1 mouse cellular context compared by ENCODE assay signal in the genomic region with DNA sequence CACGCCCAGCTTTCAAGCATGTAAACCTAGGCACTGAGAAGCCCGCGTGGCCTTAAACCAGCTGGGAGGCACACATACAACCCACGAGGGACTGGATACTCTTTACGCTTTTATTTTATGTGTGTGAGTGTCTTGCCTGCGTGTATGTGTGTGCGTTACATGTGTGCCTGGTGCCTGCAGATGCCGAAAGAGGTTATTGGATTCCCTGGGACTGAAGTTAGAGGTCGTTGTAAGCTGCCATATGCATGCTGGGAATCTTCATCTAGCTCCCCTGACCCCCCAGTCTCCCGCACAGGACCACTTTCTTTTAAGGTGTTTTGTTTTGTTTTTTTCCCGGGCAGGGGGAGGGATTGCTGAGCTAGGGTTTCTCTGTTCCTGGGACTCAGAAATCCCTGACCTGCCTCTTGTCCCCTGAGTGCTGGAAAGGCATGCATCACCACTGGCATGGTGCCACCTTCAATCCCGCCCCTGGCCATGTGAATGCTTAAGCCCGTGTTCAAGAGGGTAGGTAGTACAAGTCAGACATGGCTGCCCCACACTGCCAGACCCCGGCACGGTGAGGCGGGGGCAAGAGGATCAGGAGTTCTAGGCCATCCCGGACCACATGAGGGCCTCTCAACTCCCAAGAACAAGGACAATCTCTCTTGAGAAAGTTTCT.
A peak's percentile ranks its signal among the peaks of the same experiment; 100 is the strongest.
TF ChIP-seq lines count a peak whose summit lies in the region.

No protein-coding gene starts in this region.

TF ChIP-seq in MEL, 35 proteins besides CTCF, POLR2A, EP300 and RAD21:
- TF ChIP-seq MEF2A (IDR thresholded peaks at IDR 0.05; ENCODE audit: extremely low read depth, insufficient replicate concordance, low read depth, low read length, poor library complexity, severe bottlenecking) (no peak), POLR2AphosphoS2 (IDR thresholded peaks at IDR 0.05; ENCODE audit: low read length) (peak; percentile 3; the same call in 1 of the 2 replicates), MYC (IDR thresholded peaks at IDR 0.05; ENCODE audit: low read depth, low read length) (no peak), SIN3A (IDR thresholded peaks at IDR 0.05; ENCODE audit: low read length) (no peak), RCOR1 (IDR thresholded peaks at IDR 0.05; ENCODE audit: low read depth, low read length) (no peak), JUND (IDR thresholded peaks at IDR 0.05; ENCODE audit: low read depth, low read length) (no peak), MAZ (IDR thresholded peaks at IDR 0.05; ENCODE audit: low read depth, low read length) (0 out of 2 replicates have a peak, but pooled peaks have one; percentile 6), MXI1 (IDR thresholded peaks at IDR 0.05; ENCODE audit: low read depth, low read length) (peak; percentile 73), POLR2AphosphoS5 (IDR thresholded peaks at IDR 0.05; ENCODE audit: borderline replicate concordance, low read depth, low read length) (0 out of 2 replicates have a peak, but pooled peaks have one; percentile 26), HCFC1 (IDR thresholded peaks at IDR 0.05; ENCODE audit: low read depth, low read length) (no peak), GATA1 (IDR thresholded peaks at IDR 0.05; ENCODE audit: low read depth, low read length) (no peak), USF1 (IDR thresholded peaks at IDR 0.05; ENCODE audit: low read depth, low read length) (no peak), BHLHE40 (IDR thresholded peaks at IDR 0.05; ENCODE audit: borderline replicate concordance, low read depth, low read length) (0 out of 2 replicates have a peak, but pooled peaks have one; percentile 14), CHD1 (IDR thresholded peaks at IDR 0.05; ENCODE audit: low read depth, low read length) (no peak), MAFK (IDR thresholded peaks at IDR 0.05; ENCODE audit: borderline replicate concordance, low read depth, low read length) (0 out of 2 replicates have a peak, but pooled peaks have one; percentile 12), ELF1 (IDR thresholded peaks at IDR 0.05; ENCODE audit: low read depth, low read length) (no peak), KAT2A (conservative IDR thresholded peaks at IDR 0.05; ENCODE audit: low read depth, low read length) (0 out of 2 replicates have a peak, but pooled peaks have one; percentile 8)
